Mouse (Mus musculus) limb, embryonic 12.5 days (tissue): ENCODE results near the gene Slc24a4. TPM values are rescaled to one million over a fixed set of nuclear protein-coding genes. Genes with fewer than 3 reads are reported as not detected.
A peak's percentile ranks its signal among the peaks of the same experiment; 100 is the strongest.

Experiments
- ATAC-seq: fragments of 200-750 bp; cut with Nextera tagmentation; 2 replicates; pipeline ENCODE4 v1.8.0; 2017; ENCODE audit warnings: low read depth, moderate TSS enrichment; ENCODE audit not compliant: insufficient number of reproducible peaks, insufficient read depth, low FRiP score, low TSS enrichment
- H3K27ac ChIP-seq: fragments of 300-500 bp; sonication (generic); 2 replicates; pipeline ENCODE4 v1.5.1; 2016; ENCODE audit warnings: mild to moderate bottlenecking, moderate library complexity
- H3K27me3 ChIP-seq: fragments of 300-500 bp; sonication (generic); 2 replicates; pipeline ENCODE4 v1.6.1; 2016; ENCODE audit warnings: mild to moderate bottlenecking, moderate library complexity
- H3K36me3 ChIP-seq: fragments of 300-500 bp; sonication (generic); 2 replicates; pipeline ENCODE4 v1.6.1; 2016; ENCODE audit warnings: mild to moderate bottlenecking, moderate library complexity
- H3K4me1 ChIP-seq: fragments of 300-500 bp; sonication (generic); replicated peaks from 2 replicates; pipeline ENCODE4 v1.6.1; 2016
- H3K4me2 ChIP-seq: fragments of 300-500 bp; sonication (generic); 2 replicates; pipeline ENCODE4 v1.6.1; 2016; ENCODE audit warnings: mild to moderate bottlenecking, moderate library complexity
- H3K4me3 ChIP-seq: fragments of 300-500 bp; sonication (generic); replicated peaks from 2 replicates; pipeline ENCODE4 v1.5.1; 2016; ENCODE audit warnings: mild to moderate bottlenecking
- H3K9ac ChIP-seq: fragments of 300-500 bp; sonication (generic); replicated peaks from 2 replicates; pipeline ENCODE4 v1.6.1; 2016; ENCODE audit warnings: mild to moderate bottlenecking, moderate library complexity
- H3K9me3 ChIP-seq: fragments of 300-500 bp; sonication (generic); 2 replicates; pipeline ENCODE4 v1.6.1; 2016; ENCODE audit warnings: mild to moderate bottlenecking, moderate library complexity
- WGBS: fragments of 180-500 bp; shearing (Covaris S2); methylation state at CpG from one replicate; pipeline ENCODE4 v1.1.7; 2016; 5-methylcytosine and 5-hydroxymethylcytosine counted together
- polyA plus RNA-seq: library from polyadenylated mRNA; unstranded; fragments of >200 nt; fragmentation: Nextera tagmentation; extraction: Ambion mirVana; gene quantifications from 2 replicates; pipeline ENCODE4 v1.2.1, GENCODE M21; 2016

Slc24a4 gene
- polyA plus RNA-seq, 1 experiment from 2014 or later: 0.19 TPM

- Histone ChIP-seq H3K27me3 (no peaks in the 10 kb centered on the region), H3K9me3 (no peaks in the 10 kb centered on the region), H3K4me2 (no peak overlapping the region), H3K4me3 (no peak overlapping the region), H3K27ac (no peak overlapping the region), H3K36me3 (no peaks in the 10 kb centered on the region), H3K9ac (no peak overlapping the region), H3K4me1 (0 out of 2 replicates have a peak, but pooled peaks cover 13% of the 10 kb centered on the region)
- ATAC-seq: no peak
- 80% methylated on average over 1 of the region's 1 CpGs for WGBS
Observed at GRCm38 (mm10) chr12:102296361-102296760, 167.8 kb downstream of the Slc24a4 start.

DNA sequence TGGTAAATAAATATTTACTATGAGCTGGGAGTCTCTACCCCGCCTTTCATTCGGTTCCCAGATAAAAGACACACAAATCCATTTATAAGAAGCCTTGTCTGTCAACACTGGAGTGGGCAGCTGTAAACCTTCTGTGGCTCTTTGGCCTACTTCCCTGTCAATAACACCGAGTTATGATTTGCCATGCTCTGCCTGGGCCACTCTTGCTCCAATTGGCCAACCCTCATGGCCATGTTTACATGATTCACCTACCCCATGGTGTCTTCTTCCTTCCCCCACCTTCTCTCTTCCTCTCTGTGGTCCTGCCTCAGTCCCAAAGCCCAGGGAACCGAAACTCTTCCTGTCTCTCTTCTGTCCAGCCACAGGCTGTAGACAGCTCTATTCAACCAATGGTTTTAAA lies 168.4 kb downstream of the Slc24a4 start:
- WGBS: 95% methylated on average over 4 of the region's 4 CpGs
- Histone ChIP-seq H3K4me1 (0 out of 2 replicates have a peak, but pooled peaks cover 9% of the 10 kb centered on the region), H3K9me3 (no peaks in the 10 kb centered on the region), H3K36me3 (no peaks in the 10 kb centered on the region), H3K4me3 (no peak overlapping the region), H3K27ac (no peak overlapping the region), H3K4me2 (no peak overlapping the region), H3K9ac (no peak overlapping the region), H3K27me3 (no peaks in the 10 kb centered on the region)
- ATAC-seq: no peak

DNA sequence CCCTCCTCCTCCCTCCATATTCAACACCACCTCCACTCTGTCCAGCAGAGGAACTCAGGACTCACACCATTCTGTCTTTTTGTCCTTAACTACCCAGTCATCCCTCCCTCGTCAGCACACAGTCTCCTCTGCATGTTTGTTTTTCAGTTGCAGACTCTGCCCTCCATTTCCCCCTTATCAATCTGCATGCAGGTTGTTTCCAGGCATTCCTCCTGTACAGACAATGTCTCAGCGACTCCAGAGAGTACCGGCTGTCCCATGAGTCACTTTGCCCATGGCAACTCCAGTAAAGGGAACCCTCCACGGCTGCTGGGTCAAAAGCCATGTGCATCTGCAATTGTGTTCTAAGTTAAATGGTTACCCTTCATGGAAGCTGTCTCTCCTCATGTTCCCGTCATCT lies 170.7 kb downstream of the Slc24a4 start:
- Histone ChIP-seq H3K9ac (no peak overlapping the region), H3K9me3 (no peaks in the 10 kb centered on the region), H3K36me3 (no peaks in the 10 kb centered on the region), H3K4me1 (no peaks in the 10 kb centered on the region), H3K4me3 (no peak overlapping the region), H3K4me2 (no peak overlapping the region), H3K27me3 (no peaks in the 10 kb centered on the region), H3K27ac (no peak overlapping the region)
- no peak for ATAC-seq
- WGBS: 67% methylated on average over 5 of the region's 5 CpGs

GRCm38 (mm10) chr12:102301585-102301984 lies 173.1 kb downstream of the Slc24a4 start:
- H3K9me3 ChIP-seq: no peaks in the 10 kb centered on the region
- H3K9ac ChIP-seq: no peak overlapping the region
- no peaks in the 10 kb centered on the region for H3K27me3 ChIP-seq
- no peak overlapping the region for H3K27ac ChIP-seq
- no peak overlapping the region for H3K4me2 ChIP-seq
- H3K4me3 ChIP-seq: no peak overlapping the region
- 75% methylated on average over 1 of the region's 1 CpGs for WGBS
- H3K36me3 ChIP-seq: no peaks in the 10 kb centered on the region
- H3K4me1 ChIP-seq: 0 out of 2 replicates have a peak, but pooled peaks cover 5% of the 10 kb centered on the region
- ATAC-seq: no peak

GRCm38 (mm10) chr12:102302322-102302721 lies 173.8 kb downstream of the Slc24a4 start:
- H3K4me2 ChIP-seq: no peak overlapping the region
- no peaks in the 10 kb centered on the region for H3K9me3 ChIP-seq
- H3K9ac ChIP-seq: no peak overlapping the region
- 0 out of 2 replicates have a peak, but pooled peaks cover 5% of the 10 kb centered on the region for H3K4me1 ChIP-seq
- 65% methylated on average over 9 of the region's 9 CpGs for WGBS
- H3K4me3 ChIP-seq: no peak overlapping the region
- no peaks in the 10 kb centered on the region for H3K36me3 ChIP-seq
- H3K27me3 ChIP-seq: no peaks in the 10 kb centered on the region
- ATAC-seq: no peak
- peak overlapping the region; percentile 19; the same call in 1 of the 2 replicates for H3K27ac ChIP-seq

- H3K27ac ChIP-seq: peak overlapping the region; percentile 19; the same call in 1 of the 2 replicates
- H3K27me3 ChIP-seq: no peaks in the 10 kb centered on the region
- H3K4me3 ChIP-seq: no peak overlapping the region
- H3K36me3 ChIP-seq: no peaks in the 10 kb centered on the region
- WGBS: 61% methylated on average over 4 of the region's 4 CpGs
- H3K9me3 ChIP-seq: no peaks in the 10 kb centered on the region
- no peak overlapping the region for H3K9ac ChIP-seq
- H3K4me1 ChIP-seq: peaks cover 9% of the 10 kb centered on the region
- no peak overlapping the region for H3K4me2 ChIP-seq
- no peak for ATAC-seq
Observed at GRCm38 (mm10) chr12:102302831-102303351, 174.4 kb downstream of the Slc24a4 start.

DNA sequence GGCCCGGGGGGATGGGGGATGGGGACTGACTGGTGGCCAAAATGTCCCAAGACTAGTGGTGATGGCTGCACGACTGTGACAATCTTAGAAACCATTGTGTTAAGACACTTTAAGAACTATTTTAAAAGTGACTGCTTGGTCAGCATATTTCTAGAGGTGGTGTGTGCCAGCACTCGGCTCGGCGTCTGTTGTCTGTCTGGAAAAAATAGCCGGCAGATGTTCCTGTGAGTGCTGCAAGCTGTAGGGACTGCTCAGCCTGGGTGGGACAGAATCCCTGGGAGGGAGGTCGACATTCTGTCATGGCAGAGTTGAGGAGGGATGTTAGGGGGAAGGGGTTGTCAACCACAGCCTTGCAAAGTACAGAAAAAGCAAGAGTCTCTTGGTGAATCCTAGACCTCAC lies 175.3 kb downstream of the Slc24a4 start:
- no peak overlapping the region for H3K4me2 ChIP-seq
- no peaks in the 10 kb centered on the region for H3K9me3 ChIP-seq
- no peak overlapping the region for H3K27ac ChIP-seq
- no peaks in the 10 kb centered on the region for H3K27me3 ChIP-seq
- 60% methylated on average over 7 of the region's 7 CpGs for WGBS
- H3K36me3 ChIP-seq: no peaks in the 10 kb centered on the region
- no peak for ATAC-seq
- peaks cover 18% of the 10 kb centered on the region for H3K4me1 ChIP-seq
- H3K4me3 ChIP-seq: no peak overlapping the region
- no peak overlapping the region for H3K9ac ChIP-seq

DNA sequence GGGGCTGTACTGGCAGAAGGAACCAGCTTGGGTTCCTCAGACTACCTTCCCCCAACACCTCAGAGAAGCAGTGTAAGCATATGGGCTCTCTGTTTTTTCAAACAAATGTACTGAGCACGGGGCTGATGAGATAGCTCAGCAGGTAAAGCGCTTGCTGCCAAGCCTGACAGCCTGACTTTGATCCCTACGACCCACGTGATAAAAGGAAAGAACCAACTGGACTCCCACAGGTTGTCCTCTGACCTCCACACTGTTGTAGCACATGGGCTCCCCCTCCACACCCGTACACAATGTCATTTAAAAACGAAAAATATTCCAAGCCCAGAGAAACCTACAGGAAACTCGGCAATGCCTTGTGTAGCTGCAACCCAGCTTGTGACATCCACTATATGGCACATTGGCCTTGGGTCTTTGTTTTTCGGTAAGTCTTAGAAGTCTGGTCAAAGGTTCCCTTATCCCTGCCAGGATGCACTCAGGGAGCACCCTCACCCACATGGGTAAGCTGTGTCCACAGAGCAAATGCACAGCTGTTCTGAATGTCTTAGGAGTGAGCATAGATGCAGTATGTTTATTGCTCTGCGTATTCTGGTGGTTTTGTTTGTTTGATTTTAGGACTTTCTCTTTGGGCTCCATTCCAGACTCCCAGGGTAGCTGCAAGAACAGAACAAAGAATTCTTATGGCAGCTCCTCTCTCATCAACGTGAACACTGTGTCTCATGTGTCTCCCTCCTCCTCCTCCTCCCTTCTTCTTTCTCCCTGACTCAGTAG lies 176.7 kb downstream of the Slc24a4 start:
- ATAC-seq: no peak
- H3K9me3 ChIP-seq: no peaks in the 10 kb centered on the region
- no peaks in the 10 kb centered on the region for H3K27me3 ChIP-seq
- peaks cover 18% of the 10 kb centered on the region for H3K4me1 ChIP-seq
- no peak overlapping the region for H3K4me3 ChIP-seq
- no peak overlapping the region for H3K27ac ChIP-seq
- WGBS: 64% methylated on average over 10 of the region's 10 CpGs
- H3K36me3 ChIP-seq: no peaks in the 10 kb centered on the region
- no peak overlapping the region for H3K9ac ChIP-seq
- no peak overlapping the region for H3K4me2 ChIP-seq

DNA sequence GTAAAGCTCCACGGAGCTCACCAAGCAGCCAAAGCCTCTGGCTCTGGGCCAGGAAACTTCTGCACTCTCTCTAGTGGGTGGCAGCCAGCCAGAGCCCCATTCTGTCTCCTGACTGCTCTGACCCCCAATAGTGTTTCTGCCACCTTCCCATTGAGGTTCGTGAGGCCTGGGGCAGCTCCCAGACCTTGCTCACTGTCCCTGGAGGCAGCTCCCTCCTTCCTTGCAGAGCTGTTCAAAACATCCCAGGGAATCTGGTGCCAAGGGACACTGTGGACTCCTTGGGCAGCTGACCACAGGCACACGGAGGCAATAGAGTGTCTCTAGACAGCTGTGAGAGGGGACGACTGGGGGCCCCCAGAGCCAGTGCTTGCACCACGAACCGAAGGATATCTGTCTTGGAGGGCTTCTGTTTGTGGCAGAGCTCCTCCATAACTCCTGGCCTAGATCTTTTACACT lies 179.5 kb downstream of the Slc24a4 start:
- WGBS: 70% methylated on average over 6 of the region's 6 CpGs
- no peaks in the 10 kb centered on the region for H3K36me3 ChIP-seq
- no peak overlapping the region for H3K4me3 ChIP-seq
- H3K27me3 ChIP-seq: no peaks in the 10 kb centered on the region
- H3K27ac ChIP-seq: no peak overlapping the region
- no peak overlapping the region for H3K4me2 ChIP-seq
- no peaks in the 10 kb centered on the region for H3K9me3 ChIP-seq
- H3K9ac ChIP-seq: no peak overlapping the region
- ATAC-seq: no peak
- peaks cover 18% of the 10 kb centered on the region for H3K4me1 ChIP-seq

GRCm38 (mm10) chr12:102308457-102309011 lies 180.0 kb downstream of the Slc24a4 start:
- Histone ChIP-seq H3K4me3 (no peak overlapping the region), H3K27me3 (no peaks in the 10 kb centered on the region), H3K27ac (no peak overlapping the region), H3K9me3 (no peaks in the 10 kb centered on the region), H3K4me1 (peaks cover 18% of the 10 kb centered on the region), H3K36me3 (no peaks in the 10 kb centered on the region), H3K4me2 (no peak overlapping the region), H3K9ac (no peak overlapping the region)
- WGBS: 75% methylated on average over 16 of the region's 16 CpGs
- ATAC-seq: no peak

GRCm38 (mm10) chr12:102309099-102309799 lies 180.7 kb downstream of the Slc24a4 start:
- WGBS: 92% methylated on average over 11 of the region's 11 CpGs
- Histone ChIP-seq H3K4me3 (no peak overlapping the region), H3K27ac (no peak overlapping the region), H3K27me3 (no peaks in the 10 kb centered on the region), H3K9me3 (no peaks in the 10 kb centered on the region), H3K36me3 (no peaks in the 10 kb centered on the region), H3K4me2 (no peak overlapping the region), H3K9ac (no peak overlapping the region), H3K4me1 (peaks cover 18% of the 10 kb centered on the region)
- ATAC-seq: no peak
